Mouse (Mus musculus) kidney, adult 11 months (tissue): Measurements from ENCODE around the gene Ybx1.
A peak's percentile ranks its signal among the peaks of the same experiment; 100 is the strongest.

ENCODE experiments used
- DNase-seq: peaks from one replicate; pipeline ENCODE4 v3.0.0; 2022

Gene Ybx1

DNA sequence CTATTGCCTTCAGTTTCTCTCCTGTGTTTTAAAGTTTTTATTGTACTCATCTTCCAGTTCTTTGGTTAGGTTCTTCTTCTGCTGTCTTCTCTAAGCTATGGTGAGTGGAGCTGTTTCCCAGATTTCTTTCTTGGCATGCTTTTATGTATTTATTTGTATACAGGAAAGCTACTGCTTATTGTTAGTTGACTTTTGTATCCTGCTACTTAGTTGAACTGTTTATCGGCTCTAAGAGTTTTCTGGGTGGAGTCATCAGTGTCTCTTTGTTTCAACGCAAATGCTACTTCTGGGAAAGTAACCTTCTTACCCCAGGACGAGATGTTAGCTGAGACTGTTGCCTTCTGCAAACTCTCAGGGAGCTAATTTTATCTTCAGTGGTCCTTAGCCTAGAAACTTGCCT lies 30.9 kb downstream of the Ybx1 start:
- DNase-seq, result no peak

GRCm38 (mm10) chr4:119262483-119262882 lies 31.9 kb downstream of the Ybx1 start:
- DNase-seq, result no peak

GRCm38 (mm10) chr4:119261087-119261713 lies 33.2 kb downstream of the Ybx1 start:
- no peak for DNase-seq

- DNase-seq, result no peak
Measured at GRCm38 (mm10) chr4:119259344-119260254, 34.8 kb downstream of the Ybx1 start.

DNA sequence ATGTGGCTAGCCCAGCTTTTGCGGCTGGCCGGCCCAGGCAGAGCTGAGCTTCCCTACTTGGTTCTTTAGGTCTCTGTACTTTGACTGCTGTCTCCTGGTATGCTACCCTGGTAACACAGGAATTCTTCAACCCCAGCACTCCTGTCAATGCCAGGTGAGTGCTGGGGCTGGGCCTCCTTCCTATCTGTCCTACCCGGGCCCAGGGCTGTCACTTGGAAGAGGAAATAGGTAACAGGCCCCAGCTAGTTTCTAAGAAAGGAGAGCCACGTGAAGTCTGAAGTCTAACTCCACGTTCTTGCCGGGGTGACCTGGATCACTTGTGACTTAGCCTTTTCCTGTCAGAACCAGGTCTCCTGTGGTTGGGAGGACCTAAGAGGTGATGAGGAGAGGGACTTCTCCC lies 37.3 kb downstream of the Ybx1 start:
- peak; percentile 49 for DNase-seq

DNA sequence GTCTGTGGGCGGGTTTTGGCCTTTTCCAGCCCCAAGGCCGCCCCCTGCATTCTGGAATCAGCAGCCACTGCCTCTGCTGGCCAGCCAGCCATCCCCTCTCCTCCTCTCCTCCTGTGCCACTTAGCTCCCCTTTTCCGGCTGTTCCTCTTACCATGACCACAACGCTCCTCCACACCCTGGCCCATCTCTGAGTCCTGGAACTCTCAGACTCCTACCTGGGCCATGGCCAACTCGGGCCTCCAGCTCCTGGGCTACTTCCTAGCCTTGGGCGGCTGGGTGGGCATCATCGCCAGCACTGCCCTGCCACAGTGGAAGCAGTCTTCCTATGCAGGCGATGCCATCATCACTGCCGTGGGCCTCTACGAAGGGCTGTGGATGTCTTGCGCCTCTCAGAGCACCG lies 39.1 kb downstream of the Ybx1 start, which contains the start of gene Cldn19:
Gene Cldn19, plus strand, starts transcription at position 64 of the 400 bp plus-strand sequence.
- DNase-seq, result no peak

DNA sequence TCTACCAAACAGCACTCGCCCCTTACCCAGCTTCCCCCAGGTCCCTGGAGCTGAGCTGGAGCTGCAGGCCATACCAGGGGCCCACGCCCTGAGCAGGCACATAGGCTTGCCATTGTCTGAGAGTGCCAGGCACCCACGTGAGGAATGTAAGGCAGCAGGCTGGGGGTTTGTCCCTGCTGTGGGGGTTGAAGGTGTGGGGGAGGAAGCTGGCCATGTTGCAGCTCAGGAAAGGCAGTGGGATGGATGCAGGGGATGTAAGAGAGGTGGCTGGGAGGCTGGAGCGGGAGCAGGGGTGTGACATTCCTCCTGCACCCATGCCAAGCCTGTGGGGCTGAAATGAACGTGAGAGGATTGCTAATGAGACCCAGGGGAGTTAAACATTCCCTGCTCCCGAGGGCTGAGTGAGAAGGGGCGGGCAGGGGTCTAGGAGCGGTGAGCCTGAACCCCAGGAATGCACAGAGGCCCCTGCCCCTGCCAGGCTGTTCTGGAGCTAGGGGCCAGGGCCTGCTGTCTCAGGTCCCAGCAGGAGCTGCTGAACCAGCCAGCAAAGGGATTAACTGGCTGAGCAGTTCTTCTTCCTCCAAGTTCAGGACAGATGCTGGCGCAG lies 40.3 kb downstream of the Ybx1 start:
- DNase-seq, result peak; percentile 83

DNA sequence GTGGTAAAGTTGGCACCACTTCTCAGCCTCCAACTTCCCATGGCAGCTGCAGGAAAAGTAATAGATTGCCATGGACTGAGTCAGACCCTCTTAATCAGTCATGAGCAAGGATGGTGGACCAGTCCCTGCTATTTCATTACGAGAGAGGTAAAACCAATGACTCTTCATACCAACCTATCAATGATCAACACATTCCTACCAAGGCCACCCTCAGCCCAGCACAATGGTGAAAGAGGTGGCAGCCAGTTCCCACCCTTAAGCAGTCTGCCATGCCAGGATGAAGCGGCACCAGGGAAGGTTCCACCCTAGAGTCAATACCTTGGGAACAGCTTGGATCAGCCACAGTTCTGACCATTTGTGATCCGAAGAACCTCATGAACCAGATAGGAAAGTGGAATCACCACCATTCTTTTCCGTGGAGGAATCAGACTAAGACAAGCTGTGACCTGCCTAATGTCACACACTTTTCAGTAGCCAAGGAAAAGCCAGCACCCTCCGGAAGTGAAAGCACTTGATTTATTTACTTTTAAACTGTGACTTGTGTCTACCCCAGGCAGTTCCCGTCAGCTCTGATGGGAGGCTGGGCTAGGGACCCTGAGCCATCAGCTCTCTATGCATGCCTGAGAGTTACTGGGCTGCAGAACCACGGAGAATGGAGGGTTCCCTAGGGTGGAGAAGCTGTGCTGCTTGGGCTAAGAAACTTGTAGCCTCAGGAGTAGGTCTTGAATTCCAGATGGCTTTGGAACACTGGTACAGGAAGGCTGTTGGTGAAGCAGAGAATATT lies 42.2 kb downstream of the Ybx1 start:
- DNase-seq, result peak; percentile 55

- DNase-seq, result no peak
Measured at GRCm38 (mm10) chr4:119248407-119248965, 45.9 kb downstream of the Ybx1 start.

- peak; percentile 67 for DNase-seq
Measured at GRCm38 (mm10) chr4:119247462-119248235, 46.8 kb downstream of the Ybx1 start.

GRCm38 (mm10) chr4:119246688-119247225 lies 47.6 kb downstream of the Ybx1 start:
- no peak for DNase-seq

GRCm38 (mm10) chr4:119245961-119246360 lies 48.4 kb downstream of the Ybx1 start:
- no peak for DNase-seq

DNA sequence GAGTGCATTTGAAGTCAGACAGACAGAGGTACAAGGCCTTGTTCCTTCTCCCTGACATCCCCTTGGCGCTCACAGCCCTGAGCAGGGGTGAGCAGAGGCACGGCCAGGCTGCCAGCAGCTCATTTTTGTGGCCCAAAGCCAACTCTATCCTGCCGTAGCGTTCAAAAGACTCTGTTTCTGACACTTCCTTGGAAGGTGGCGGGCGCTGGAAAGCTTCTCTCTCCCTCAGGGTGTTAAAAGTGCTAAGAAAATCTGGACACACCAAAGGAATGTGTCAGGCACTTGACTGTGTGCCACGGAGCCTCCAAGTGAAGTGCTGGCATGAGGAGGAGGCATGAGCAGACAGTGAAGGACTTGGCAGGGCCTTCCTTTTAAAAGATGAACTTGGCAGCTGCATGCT lies 48.8 kb downstream of the Ybx1 start:
- DNase-seq, result peak; percentile 49

DNA sequence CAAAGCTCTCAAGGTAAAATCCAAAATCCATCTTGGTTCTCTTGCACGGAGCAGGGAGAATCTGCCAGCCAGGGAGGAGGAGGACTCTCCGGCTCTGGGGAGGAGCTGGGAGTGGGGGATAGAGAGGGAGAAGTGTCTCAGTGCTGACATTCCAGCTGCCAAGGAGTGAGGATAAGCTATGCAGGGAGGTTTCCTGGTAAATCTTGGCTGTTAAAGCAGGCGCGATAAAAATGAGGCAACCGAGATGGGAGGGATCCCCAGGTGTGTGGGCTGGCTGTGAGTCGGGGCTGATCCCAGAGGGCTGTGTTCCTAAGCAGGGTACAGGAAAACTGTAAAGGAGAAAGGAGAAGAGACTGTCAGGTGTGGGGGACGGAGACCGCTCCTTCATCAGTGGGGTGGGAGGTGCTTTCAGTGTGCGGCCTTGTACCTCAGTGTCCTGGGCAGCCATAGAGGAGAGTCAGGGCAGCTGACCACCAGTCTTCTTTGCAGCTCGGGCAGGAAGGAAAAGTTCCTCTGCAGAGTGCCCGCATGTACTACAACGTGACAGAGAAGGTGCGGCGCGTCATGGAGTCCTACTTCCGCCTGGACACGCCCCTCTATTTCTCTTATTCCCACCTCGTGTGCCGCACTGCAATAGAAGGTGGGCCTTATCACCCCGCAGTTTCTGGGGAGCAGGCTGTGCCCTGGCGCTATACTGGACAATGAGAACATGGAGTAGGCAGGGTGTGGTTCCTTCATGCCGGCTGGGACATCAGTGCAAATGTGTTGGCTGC lies 49.8 kb downstream of the Ybx1 start:
- DNase-seq, result no peak

- DNase-seq, result no peak
Measured at GRCm38 (mm10) chr4:119242571-119242970, 51.8 kb downstream of the Ybx1 start.

- DNase-seq, result no peak
Measured at GRCm38 (mm10) chr4:119241664-119242063, 52.7 kb downstream of the Ybx1 start.

- no peak for DNase-seq
Measured at GRCm38 (mm10) chr4:119239181-119239682, 55.2 kb downstream of the Ybx1 start.

DNA sequence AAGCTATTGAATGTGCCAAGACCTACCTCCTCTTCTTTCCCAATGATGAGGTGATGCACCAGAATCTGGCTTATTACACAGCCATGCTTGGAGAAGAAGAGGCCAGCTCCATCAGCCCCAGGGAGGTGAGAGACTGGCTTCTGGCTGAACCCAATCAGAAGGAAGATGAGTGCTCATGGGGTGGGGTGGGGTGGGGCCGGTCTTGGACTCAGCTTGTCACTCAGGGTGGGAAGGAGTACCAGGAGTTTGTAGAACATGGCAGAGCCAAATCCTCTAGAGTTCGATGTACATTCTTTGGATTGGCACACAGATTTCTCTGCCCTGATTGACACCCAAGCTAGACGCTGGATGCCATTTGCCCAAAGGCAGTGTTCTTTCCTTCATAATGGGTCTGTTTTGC lies 55.7 kb downstream of the Ybx1 start:
- DNase-seq, result no peak

DNA sequence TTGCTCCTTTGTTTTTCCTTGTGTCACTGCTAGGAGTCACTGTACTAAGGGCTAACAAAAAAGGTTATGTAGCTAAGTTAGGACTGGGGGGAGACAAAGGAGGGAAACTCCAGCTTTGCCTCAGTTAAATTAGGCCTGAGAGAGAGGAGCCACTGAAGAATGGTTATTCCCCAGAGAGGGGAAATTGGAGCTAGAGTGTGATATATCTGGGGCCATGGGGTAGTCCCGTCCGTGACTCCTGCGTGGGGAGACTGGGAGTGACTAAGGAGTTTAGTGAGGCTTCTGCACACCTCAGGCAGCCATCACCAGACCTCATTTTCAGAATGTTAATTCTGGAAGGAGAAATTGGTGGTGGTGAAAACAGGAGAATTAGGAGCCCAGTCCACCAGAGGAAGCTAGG lies 60.1 kb downstream of the Ybx1 start:
- no peak for DNase-seq

- DNase-seq, result peak; percentile 40
Measured at GRCm38 (mm10) chr4:119233256-119233901, 61.0 kb downstream of the Ybx1 start.
